Mouse (Mus musculus) MEL (cell line): ENCODE results near the gene Duoxa2. TPM values are rescaled to one million over a fixed set of nuclear protein-coding genes. Genes with fewer than 3 reads are reported as not detected.

ENCODE experiments used
- DNase-seq: peaks from one replicate; pipeline ENCODE4 v3.0.0; 2011; ENCODE audit warnings: low read depth, low spot score
- H3K27ac ChIP-seq: 2 replicates; pipeline ENCODE4 v1.5.1; 2012; ENCODE audit warnings: low read depth, mild to moderate bottlenecking, control low read depth, low read length, moderate library complexity; ENCODE audit not compliant: control insufficient read depth
- H3K27me3 ChIP-seq, 2 experiments: fragments of 150-350 bp in 1 of 2; sonication (generic) in 1 of 2; 2 replicates each; pipeline ENCODE4 v1.6.1; 2012; ENCODE audit warnings: low read length in 2 of 2, mild to moderate bottlenecking in 2 of 2, improper control_type of control experiment in 1 of 2, moderate library complexity in 1 of 2; ENCODE audit not compliant: insufficient read depth in 2 of 2, control insufficient read depth in 1 of 2
- H3K36me3 ChIP-seq, 2 experiments: 2 replicates each; pipeline ENCODE4 v1.6.1; 2012 to 2014; ENCODE audit warnings: low read length in 2 of 2, improper control_type of control experiment in 1 of 2, inconsistent platforms in 1 of 2, mild to moderate bottlenecking in 1 of 2; ENCODE audit not compliant: insufficient read depth in 2 of 2, control insufficient read depth in 1 of 2
- H3K4me1 ChIP-seq, 2 experiments: fragments of 150-350 bp in 1 of 2; sonication (generic) in 1 of 2; 2 replicates each; pipeline ENCODE4 v1.6.1; 2012; ENCODE audit warnings: low read length in 2 of 2, improper control_type of control experiment in 1 of 2, mild to moderate bottlenecking in 1 of 2; ENCODE audit not compliant: insufficient read depth in 2 of 2, control insufficient read depth in 1 of 2
- H3K4me3 ChIP-seq, 2 experiments: fragments of 150-350 bp in 1 of 2; sonication (generic) in 1 of 2; 2 replicates each; pipeline ENCODE4 v1.5.1; 2012; ENCODE audit warnings: low read depth in 2 of 2, low read length in 2 of 2, mild to moderate bottlenecking in 2 of 2, moderate library complexity in 2 of 2, control low read depth in 1 of 2, improper control_type of control experiment in 1 of 2; ENCODE audit not compliant: control insufficient read depth in 1 of 2, insufficient read depth in 1 of 2
- H3K79me2 ChIP-seq: 2 replicates; pipeline ENCODE4 v1.6.1; 2012; ENCODE audit warnings: mild to moderate bottlenecking, low read length, moderate library complexity; ENCODE audit not compliant: control insufficient read depth, poor library complexity, insufficient read depth
- H3K9ac ChIP-seq: 2 replicates; pipeline ENCODE4 v1.6.1; 2012; ENCODE audit warnings: low read depth, mild to moderate bottlenecking, control low read depth, low read length, moderate library complexity; ENCODE audit not compliant: control insufficient read depth, poor library complexity, severe bottlenecking
- H3K9me3 ChIP-seq: fragments of 150-350 bp; sonication (generic); replicated peaks from 2 replicates; pipeline ENCODE4 v1.6.1; 2012; ENCODE audit warnings: mild to moderate bottlenecking, low read length, improper control_type of control experiment, moderate library complexity; ENCODE audit not compliant: insufficient read depth
- BHLHE40 ChIP-seq: IDR thresholded peaks from 2 replicates; pipeline ENCODE4 v1.6.1; 2012; ENCODE audit warnings: low read depth, mild to moderate bottlenecking, inconsistent platforms, low read length, improper control_type of control experiment, borderline replicate concordance
- CHD1 ChIP-seq: IDR thresholded peaks from 2 replicates; pipeline ENCODE4 v1.6.1; 2012; ENCODE audit warnings: low read depth, mild to moderate bottlenecking, inconsistent platforms, low read length, improper control_type of control experiment
- CHD2 ChIP-seq: IDR thresholded peaks from 2 replicates; pipeline ENCODE4 v1.6.1; 2011; ENCODE audit warnings: low read length, improper control_type of control experiment
- CTCF ChIP-seq, 3 experiments: IDR thresholded peaks in 2 of 3; conservative IDR thresholded peaks in 1 of 3; 2 replicates each; pipeline ENCODE4 v1.5.1; 2011 to 2012; ENCODE audit warnings: low read length in 3 of 3, low read depth in 2 of 3, mild to moderate bottlenecking in 2 of 3, improper control_type of control experiment in 1 of 3, inconsistent platforms in 1 of 3, mixed read lengths in 1 of 3, moderate library complexity in 1 of 3; ENCODE audit not compliant: control insufficient read depth in 1 of 3, insufficient read depth in 1 of 3, poor library complexity in 1 of 3, severe bottlenecking in 1 of 3
- E2F4 ChIP-seq: IDR thresholded peaks from 2 replicates; pipeline ENCODE4 v1.6.1; 2011; ENCODE audit warnings: low read depth, low read length, improper control_type of control experiment, borderline replicate concordance
- EP300 ChIP-seq, 2 experiments: IDR thresholded peaks; 2 replicates each; pipeline ENCODE4 v1.6.1; 2011; ENCODE audit warnings: improper control_type of control experiment in 2 of 2, low read length in 2 of 2, low read depth in 1 of 2, mild to moderate bottlenecking in 1 of 2
- GABPA ChIP-seq: IDR thresholded peaks from 2 replicates; pipeline ENCODE4 v1.6.1; 2012; ENCODE audit warnings: low read depth, mild to moderate bottlenecking, inconsistent platforms, low read length, improper control_type of control experiment, moderate library complexity
- HCFC1 ChIP-seq: IDR thresholded peaks from 2 replicates; pipeline ENCODE4 v1.6.1; 2012; ENCODE audit warnings: low read depth, mild to moderate bottlenecking, inconsistent platforms, low read length, improper control_type of control experiment, moderate library complexity
- JUND ChIP-seq: IDR thresholded peaks from 2 replicates; pipeline ENCODE4 v1.6.1; 2011; ENCODE audit warnings: low read depth, mild to moderate bottlenecking, improper control_type of control experiment, low read length
- MAX ChIP-seq: IDR thresholded peaks from 2 replicates; pipeline ENCODE4 v1.6.1; 2011; ENCODE audit warnings: low read length, improper control_type of control experiment
- MXI1 ChIP-seq: IDR thresholded peaks from 2 replicates; pipeline ENCODE4 v1.6.1; 2011; ENCODE audit warnings: mild to moderate bottlenecking, low read depth, low read length, improper control_type of control experiment
- MYB ChIP-seq: IDR thresholded peaks from 2 replicates; pipeline ENCODE4 v1.6.1; 2011; ENCODE audit warnings: mild to moderate bottlenecking, low read depth, low read length, improper control_type of control experiment
- NELFE ChIP-seq: IDR thresholded peaks from 2 replicates; pipeline ENCODE4 v1.6.1; 2011; ENCODE audit warnings: low read depth, low read length, improper control_type of control experiment
- NRF1 ChIP-seq: IDR thresholded peaks from 2 replicates; pipeline ENCODE4 v1.6.1; 2014; ENCODE audit warnings: low read depth, mild to moderate bottlenecking, inconsistent platforms, low read length, improper control_type of control experiment, moderate library complexity; ENCODE audit not compliant: poor library complexity, insufficient read depth, severe bottlenecking
- POLR2A ChIP-seq, 2 experiments: IDR thresholded peaks; 2 replicates each; pipeline ENCODE4 v1.6.1; 2011 to 2012; ENCODE audit warnings: low read length in 2 of 2, mild to moderate bottlenecking in 2 of 2, control low read depth in 1 of 2, improper control_type of control experiment in 1 of 2, low read depth in 1 of 2, moderate library complexity in 1 of 2; ENCODE audit not compliant: control insufficient read depth in 1 of 2, insufficient read depth in 1 of 2, poor library complexity in 1 of 2
- POLR2AphosphoS2 ChIP-seq: IDR thresholded peaks from 2 replicates; pipeline ENCODE4 v1.6.1; 2011; ENCODE audit warnings: low read length, improper control_type of control experiment
- POLR2AphosphoS5 ChIP-seq: IDR thresholded peaks from 2 replicates; pipeline ENCODE4 v1.6.1; 2012; ENCODE audit warnings: low read depth, borderline replicate concordance, mild to moderate bottlenecking, inconsistent platforms, low read length, moderate library complexity, mixed read lengths
- RAD21 ChIP-seq: IDR thresholded peaks from 2 replicates; pipeline ENCODE4 v1.6.1; 2011; ENCODE audit warnings: mild to moderate bottlenecking, low read depth, low read length, improper control_type of control experiment
- SIN3A ChIP-seq: IDR thresholded peaks from 2 replicates; pipeline ENCODE4 v1.6.1; 2012; ENCODE audit warnings: low read length, improper control_type of control experiment, inconsistent platforms
- UBTF ChIP-seq: IDR thresholded peaks from 2 replicates; pipeline ENCODE4 v1.6.1; 2012; ENCODE audit warnings: low read depth, mild to moderate bottlenecking, inconsistent platforms, low read length, improper control_type of control experiment, moderate library complexity, borderline replicate concordance; ENCODE audit not compliant: insufficient read depth
- USF1 ChIP-seq: IDR thresholded peaks from 2 replicates; pipeline ENCODE4 v1.6.1; 2014; ENCODE audit warnings: low read depth, mild to moderate bottlenecking, inconsistent platforms, low read length, improper control_type of control experiment, moderate library complexity
- USF2 ChIP-seq, 2 experiments: IDR thresholded peaks; 2 replicates each; pipeline ENCODE4 v1.6.1; 2011 to 2012; ENCODE audit warnings: improper control_type of control experiment in 2 of 2, low read length in 2 of 2, borderline replicate concordance in 1 of 2, inconsistent platforms in 1 of 2, low read depth in 1 of 2, mild to moderate bottlenecking in 1 of 2; ENCODE audit not compliant: insufficient read depth in 1 of 2
- ZC3H11A ChIP-seq: IDR thresholded peaks from 2 replicates; pipeline ENCODE4 v1.6.1; 2012; ENCODE audit warnings: low read depth, mild to moderate bottlenecking, inconsistent platforms, low read length, improper control_type of control experiment
- ZNF384 ChIP-seq: IDR thresholded peaks from 2 replicates; pipeline ENCODE4 v1.6.1; 2012; ENCODE audit warnings: low read depth, mild to moderate bottlenecking, inconsistent platforms, low read length, improper control_type of control experiment
- polyA plus RNA-seq, 2 experiments: library from polyadenylated mRNA; stranded (reverse) in 1 of 2; unstranded in 1 of 2; fragments of >175 nt in 1 of 2; fragments of >200 nt in 1 of 2; gene quantifications; 2 replicates each; pipeline versions ENCODE4 v1.2.1 to v1.2.4; 2012; ENCODE audit warnings: low replicate concordance in 2 of 2, low read depth in 1 of 2; ENCODE audit not compliant: insufficient read length in 2 of 2, insufficient read depth in 1 of 2, missing spikeins in 1 of 2
- total RNA-seq: library from RNA; depleted of rRNA; stranded (reverse); fragments of 300-350 nt; gene quantifications from 2 replicates; pipeline ENCODE4 v1.2.3, GENCODE M21; 2012

The Duoxa2 gene
- total and polyA plus RNA-seq, 3 experiments = not detected

GRCm38 (mm10) chr2:122317384-122317783, 18.7 kb downstream of the Duoxa2 start:
- Histone ChIP-seq H3K36me3 (no peaks in the 10 kb centered on the region), H3K9me3 (no peaks in the 10 kb centered on the region), H3K27me3 (peaks cover 0 to 3% of the 10 kb centered on the region in 2 experiments; a peak in 1 of 4 replicates), H3K27ac (no peak overlapping the region), H3K9ac (no peak overlapping the region), H3K4me1 (0 out of 4 replicates have a peak, but pooled peaks cover 0 to 2% of the 10 kb centered on the region in 2 experiments), H3K4me3 (no peak overlapping the region), H3K79me2 (no peaks in the 10 kb centered on the region)
- no peak for DNase-seq
- no peak for TF ChIP-seq UBTF
- TF ChIP-seq USF1 = no peak
- TF ChIP-seq HCFC1 = no peak
- no peak for TF ChIP-seq MYB
- TF ChIP-seq POLR2AphosphoS2 = no peak
- TF ChIP-seq POLR2A (IDR thresholded peaks at IDR 0.05; ENCODE audit: control insufficient read depth in 1 of 2, insufficient read depth in 1 of 2, low read depth in 1 of 2, low read length in 2 of 2, poor library complexity in 1 of 2) = no peak
- no peak for TF ChIP-seq SIN3A

DNA sequence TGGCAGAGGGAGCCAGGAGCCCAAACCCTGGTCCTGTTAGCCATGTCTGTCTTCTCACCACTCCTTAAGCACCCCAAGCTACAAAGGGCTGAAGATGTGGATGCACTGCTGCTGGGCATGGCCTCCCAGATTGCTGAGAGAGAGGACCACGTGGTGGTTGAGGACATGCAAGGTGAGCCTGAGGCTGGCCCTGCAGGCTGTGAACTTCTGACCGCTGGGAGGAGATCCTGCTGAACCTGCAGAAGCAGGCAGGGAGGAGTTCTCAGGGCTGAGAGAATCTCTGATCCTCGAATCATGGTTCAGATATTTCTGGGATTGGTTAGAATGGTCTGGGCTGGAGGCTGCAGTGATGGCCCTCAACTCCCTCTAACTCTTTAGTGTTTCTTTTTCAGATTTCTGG, 25.3 kb downstream of the Duoxa2 start:
- Histone ChIP-seq H3K36me3 (no peaks in the 10 kb centered on the region), H3K27me3 (peaks cover 2 to 3% of the 10 kb centered on the region in 2 experiments; a peak in 1 of 4 replicates), H3K27ac (no peak overlapping the region), H3K9ac (no peak overlapping the region), H3K9me3 (no peaks in the 10 kb centered on the region), H3K4me1 (no peaks in the 10 kb centered on the region), H3K4me3 (no peak overlapping the region), H3K79me2 (no peaks in the 10 kb centered on the region)
- TF ChIP-seq JUND (no peak), EP300 (IDR thresholded peaks at IDR 0.05; ENCODE audit: low read depth in 1 of 2, low read length in 2 of 2) (no peak), POLR2AphosphoS2 (no peak), MXI1 (no peak), SIN3A (no peak), HCFC1 (no peak), CHD2 (no peak), USF1 (no peak), MAX (no peak), GABPA (no peak), ZNF384 (no peak), E2F4 (no peak)
- DNase-seq = no peak

DNA sequence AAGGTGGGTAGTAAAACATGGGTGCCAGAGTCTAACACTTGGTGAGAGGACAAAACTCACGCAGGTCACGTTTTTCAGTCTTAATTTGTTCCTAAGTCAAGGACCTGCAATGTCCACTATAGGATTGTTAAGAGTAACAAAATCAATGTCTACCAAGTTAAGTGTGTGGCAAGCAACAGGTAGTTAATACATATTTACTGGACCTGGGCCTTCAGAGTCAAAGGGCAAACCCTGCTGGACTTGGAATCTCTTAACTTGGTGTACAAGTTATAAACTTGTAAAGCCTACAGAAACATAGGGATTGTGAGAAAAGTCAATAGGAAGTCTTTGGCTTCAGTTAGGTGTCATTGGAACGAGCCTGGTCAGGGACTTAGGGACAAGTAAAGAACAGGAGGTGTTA, 25.9 kb downstream of the Duoxa2 start:
- H3K4me1 ChIP-seq = no peaks in the 10 kb centered on the region
- no peaks in the 10 kb centered on the region for H3K79me2 ChIP-seq
- H3K9me3 ChIP-seq = no peaks in the 10 kb centered on the region
- no peak overlapping the region for H3K9ac ChIP-seq
- no peak overlapping the region for H3K27ac ChIP-seq
- no peak overlapping the region for H3K4me3 ChIP-seq
- no peaks in the 10 kb centered on the region for H3K36me3 ChIP-seq
- DNase-seq = no peak
- H3K27me3 ChIP-seq = peaks cover 2 to 3% of the 10 kb centered on the region in 2 experiments; a peak in 1 of 4 replicates
- no peak for TF ChIP-seq NELFE
- TF ChIP-seq POLR2AphosphoS5 = no peak
- no peak for TF ChIP-seq MXI1
- TF ChIP-seq USF2 (IDR thresholded peaks at IDR 0.05; ENCODE audit: borderline replicate concordance in 1 of 2, insufficient read depth in 1 of 2, low read depth in 1 of 2, low read length in 2 of 2) = no peak
- no peak for TF ChIP-seq ZC3H11A
- no peak for TF ChIP-seq HCFC1
- no peak for TF ChIP-seq CTCF (IDR thresholded peaks at IDR 0.05 in 2 of 3, conservative IDR thresholded peaks at IDR 0.05 in 1 of 3; ENCODE audit: control insufficient read depth in 1 of 3, insufficient read depth in 1 of 3, low read depth in 2 of 3, low read length in 3 of 3, poor library complexity in 1 of 3, severe bottlenecking in 1 of 3)
- TF ChIP-seq MAX = no peak
- no peak for TF ChIP-seq CHD1
- TF ChIP-seq UBTF = no peak
- no peak for TF ChIP-seq BHLHE40
- TF ChIP-seq RAD21 = no peak
- no peak for TF ChIP-seq ZNF384
- TF ChIP-seq JUND = no peak
- TF ChIP-seq USF1 = no peak
- TF ChIP-seq POLR2AphosphoS2 = no peak
- TF ChIP-seq E2F4 = no peak
- no peak for TF ChIP-seq NRF1
- no peak for TF ChIP-seq CHD2
